Mouse (Mus musculus) heart, embryonic 14.5 days (tissue): ENCODE measurements around the gene Ostm1. TPM values are rescaled to one million over a fixed set of nuclear protein-coding genes. Genes with fewer than 3 reads are reported as not detected.
A peak's percentile ranks its signal among the peaks of the same experiment; 100 is the strongest.

Experiments
- ATAC-seq: fragments of 200-750 bp; cut with Nextera tagmentation; 2 replicates; pipeline ENCODE4 v1.8.0; 2017; ENCODE audit warnings: low read depth, moderate TSS enrichment; ENCODE audit not compliant: insufficient number of reproducible peaks, insufficient read depth, low FRiP score
- H3K27ac ChIP-seq, 2 experiments: fragments of 200-500 bp in 1 of 2; fragments of 300-500 bp in 1 of 2; sonication (generic) in 1 of 2; replicated peaks in 1 of 2; 2 replicates each; pipeline ENCODE4 v1.5.1; 2012 to 2014; ENCODE audit warnings: low read depth in 2 of 2, low read length in 2 of 2, control low read depth in 1 of 2, mild to moderate bottlenecking in 1 of 2, mixed read lengths in 1 of 2; ENCODE audit not compliant: control insufficient read depth in 1 of 2, insufficient read depth in 1 of 2
- H3K27me3 ChIP-seq: fragments of 300-500 bp; sonication (generic); 2 replicates; pipeline ENCODE4 v1.6.1; 2014; ENCODE audit warnings: mild to moderate bottlenecking, low read length, control low read depth; ENCODE audit not compliant: control insufficient read depth, insufficient read depth
- H3K36me3 ChIP-seq: fragments of 300-500 bp; sonication (generic); 2 replicates; pipeline ENCODE4 v1.6.1; 2014; ENCODE audit warnings: mild to moderate bottlenecking, control low read depth, low read length, mixed read lengths; ENCODE audit not compliant: control insufficient read depth, insufficient read depth
- H3K4me1 ChIP-seq, 2 experiments: fragments of 200-500 bp in 1 of 2; fragments of 300-500 bp in 1 of 2; sonication (generic) in 1 of 2; 2 replicates each; pipeline ENCODE4 v1.6.1; 2012 to 2014; ENCODE audit warnings: low read length in 2 of 2, control low read depth in 1 of 2, mixed read lengths in 1 of 2; ENCODE audit not compliant: control insufficient read depth in 2 of 2, insufficient read depth in 2 of 2
- H3K4me2 ChIP-seq: fragments of 300-500 bp; sonication (generic); 2 replicates; pipeline ENCODE4 v1.6.1; 2014; ENCODE audit warnings: mild to moderate bottlenecking, low read length
- H3K4me3 ChIP-seq, 2 experiments: fragments of 200-500 bp in 1 of 2; fragments of 300-500 bp in 1 of 2; sonication (generic) in 1 of 2; 2 replicates each; pipeline ENCODE4 v1.5.1; 2012 to 2014; ENCODE audit warnings: low read length in 2 of 2, mild to moderate bottlenecking in 2 of 2, control low read depth in 1 of 2, low read depth in 1 of 2, moderate library complexity in 1 of 2; ENCODE audit not compliant: control insufficient read depth in 1 of 2, insufficient read depth in 1 of 2
- H3K9ac ChIP-seq: fragments of 300-500 bp; sonication (generic); 2 replicates; pipeline ENCODE4 v1.6.1; 2014; ENCODE audit warnings: mild to moderate bottlenecking, low read length
- H3K9me3 ChIP-seq: fragments of 300-500 bp; sonication (generic); 2 replicates; pipeline ENCODE4 v1.6.1; 2016; ENCODE audit warnings: low read length, control low read depth; ENCODE audit not compliant: control insufficient read depth
- WGBS: fragments of 180-500 bp; shearing (Covaris S2); extraction: QIAGEN DNeasy Blood & Tissue Kit; methylation state at CpG from one replicate; pipeline ENCODE4 v1.1.7; 2014; 5-methylcytosine and 5-hydroxymethylcytosine counted together
- polyA plus RNA-seq: library from polyadenylated mRNA; unstranded; fragments of >200 nt; fragmentation: Nextera tagmentation; extraction: Ambion mirVana; gene quantifications from 2 replicates; pipeline ENCODE4 v1.2.1, GENCODE M21; 2014

Ostm1 gene
- polyA plus RNA-seq, 1 experiment from 2014 or later = 22.3 TPM

GRCm38 (mm10) chr10:42591185-42591992, 7.8 kb downstream of the Ostm1 start:
- H3K4me3 ChIP-seq = peak overlapping the region; percentile 14 to 38
- peaks cover 97% of the 10 kb centered on the region for H3K27me3 ChIP-seq
- WGBS = under 1% methylated on average over 67 of the region's 67 CpGs
- no peak for ATAC-seq
- H3K9ac ChIP-seq = no peak overlapping the region
- H3K9me3 ChIP-seq = 0 out of 2 replicates have a peak, but pooled peaks cover 1% of the 10 kb centered on the region
- no peak overlapping the region for H3K27ac ChIP-seq
- peak overlapping the region; percentile 64 for H3K4me2 ChIP-seq
- peaks cover 2 to 11% of the 10 kb centered on the region in 2 experiments; a peak in 3 of 4 replicates for H3K4me1 ChIP-seq
- no peaks in the 10 kb centered on the region for H3K36me3 ChIP-seq

GRCm38 (mm10) chr10:42591993-42592686, 8.5 kb downstream of the Ostm1 start:
- Histone ChIP-seq H3K27me3 (peaks cover 96% of the 10 kb centered on the region), H3K4me3 (peak overlapping the region; percentile 14 to 38), H3K36me3 (no peaks in the 10 kb centered on the region), H3K4me2 (peak overlapping the region; percentile 64), H3K27ac (no peak overlapping the region), H3K4me1 (peaks cover 2 to 11% of the 10 kb centered on the region in 2 experiments; a peak in 3 of 4 replicates), H3K9me3 (no peaks in the 10 kb centered on the region), H3K9ac (no peak overlapping the region)
- ATAC-seq = no peak
- under 1% methylated on average over 25 of the region's 25 CpGs for WGBS

DNA sequence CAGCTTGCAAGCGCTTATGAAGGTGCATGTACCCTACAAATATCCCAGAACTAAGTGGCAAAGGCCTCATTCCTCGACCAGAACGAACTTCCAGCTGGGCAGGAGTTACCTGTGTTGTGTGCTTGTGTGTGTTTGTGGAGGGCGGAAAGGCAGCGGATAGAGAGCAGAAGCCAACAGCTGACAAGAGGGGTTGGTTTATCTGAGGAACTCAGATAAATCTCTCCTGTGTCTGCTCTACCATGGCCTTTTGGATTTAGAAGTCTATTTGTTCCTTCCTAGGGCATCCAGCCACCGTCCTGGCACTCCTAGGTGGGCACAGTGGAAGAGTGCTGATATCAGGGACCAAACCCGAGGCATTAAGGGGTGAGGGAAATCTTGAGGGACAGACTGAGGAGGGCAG, 9.6 kb downstream of the Ostm1 start:
- Histone ChIP-seq H3K4me1 (peaks cover 2 to 11% of the 10 kb centered on the region in 2 experiments; a peak in 3 of 4 replicates), H3K4me2 (no peak overlapping the region), H3K27ac (no peak overlapping the region), H3K9me3 (no peaks in the 10 kb centered on the region), H3K27me3 (peaks cover 89% of the 10 kb centered on the region), H3K4me3 (no peak overlapping the region), H3K36me3 (no peaks in the 10 kb centered on the region), H3K9ac (no peak overlapping the region)
- no peak for ATAC-seq
- 19% methylated on average over 7 of the region's 7 CpGs for WGBS

GRCm38 (mm10) chr10:42598615-42599014, 15.0 kb downstream of the Ostm1 start:
- WGBS = 78% methylated on average over 8 of the region's 8 CpGs
- Histone ChIP-seq H3K9ac (no peak overlapping the region), H3K4me1 (no peaks in the 10 kb centered on the region), H3K36me3 (no peaks in the 10 kb centered on the region), H3K4me3 (no peak overlapping the region), H3K4me2 (no peak overlapping the region), H3K9me3 (no peaks in the 10 kb centered on the region), H3K27ac (no peak overlapping the region), H3K27me3 (peaks cover 46% of the 10 kb centered on the region)
- no peak for ATAC-seq

- no peak for ATAC-seq
- Histone ChIP-seq H3K4me3 (no peak overlapping the region), H3K4me2 (no peak overlapping the region), H3K27me3 (peaks cover 18% of the 10 kb centered on the region), H3K9me3 (peaks cover 10% of the 10 kb centered on the region), H3K9ac (no peak overlapping the region), H3K27ac (no peak overlapping the region), H3K36me3 (no peaks in the 10 kb centered on the region), H3K4me1 (no peaks in the 10 kb centered on the region)
- WGBS = 18% methylated on average over 10 of the region's 10 CpGs
These were observed 17.9 kb downstream of the Ostm1 start for GRCm38 (mm10) chr10:42601556-42601955.

- Histone ChIP-seq H3K4me1 (no peaks in the 10 kb centered on the region), H3K27ac (no peak overlapping the region), H3K9me3 (peaks cover 20% of the 10 kb centered on the region), H3K4me3 (no peak overlapping the region), H3K9ac (no peak overlapping the region), H3K27me3 (peaks cover 32% of the 10 kb centered on the region), H3K4me2 (no peak overlapping the region), H3K36me3 (no peaks in the 10 kb centered on the region)
- ATAC-seq = no peak
- WGBS = 60% methylated on average over 2 of the region's 2 CpGs
These were observed 21.3 kb downstream of the Ostm1 start for GRCm38 (mm10) chr10:42604874-42605273.

- H3K36me3 ChIP-seq = no peaks in the 10 kb centered on the region
- ATAC-seq = no peak
- peaks cover 43% of the 10 kb centered on the region for H3K27me3 ChIP-seq
- no peaks in the 10 kb centered on the region for H3K4me1 ChIP-seq
- H3K9ac ChIP-seq = no peak overlapping the region
- H3K9me3 ChIP-seq = peaks cover 20% of the 10 kb centered on the region
- 59% methylated on average over 4 of the region's 4 CpGs for WGBS
- no peak overlapping the region for H3K4me3 ChIP-seq
- no peak overlapping the region for H3K27ac ChIP-seq
- no peak overlapping the region for H3K4me2 ChIP-seq
These were observed 23.1 kb downstream of the Ostm1 start for GRCm38 (mm10) chr10:42606757-42607156.
